Mouse (Mus musculus) urinary bladder, postnatal 14 days (tissue): ENCODE measurements around the gene Aldoart2.
"Not testable (repeated sequence)": the region's sequence is repeated elsewhere in the genome, so short reads cannot be mapped to it uniquely, and the experiment has no call there.

Experiments used
- DNase-seq: peaks from one replicate; pipeline ENCODE4 v3.0.0; 2021; ENCODE audit warnings: low spot score

Gene Aldoart2

GRCm38 (mm10) chr12:55573794-55574193 is 8.8 kb downstream of the Aldoart2 start:
- DNase-seq = no peak

GRCm38 (mm10) chr12:55586936-55587335 is 21.9 kb downstream of the Aldoart2 start:
- not testable (repeated sequence) for DNase-seq

- no peak for DNase-seq
These were observed 33.5 kb downstream of the Aldoart2 start for GRCm38 (mm10) chr12:55598537-55598886.

GRCm38 (mm10) chr12:55598887-55599561 is 34.0 kb downstream of the Aldoart2 start, which contains the start of gene Insm2:
TSS of gene Insm2 (plus strand) at chr12:55599427.
- DNase-seq = peak; percentile 2

DNA sequence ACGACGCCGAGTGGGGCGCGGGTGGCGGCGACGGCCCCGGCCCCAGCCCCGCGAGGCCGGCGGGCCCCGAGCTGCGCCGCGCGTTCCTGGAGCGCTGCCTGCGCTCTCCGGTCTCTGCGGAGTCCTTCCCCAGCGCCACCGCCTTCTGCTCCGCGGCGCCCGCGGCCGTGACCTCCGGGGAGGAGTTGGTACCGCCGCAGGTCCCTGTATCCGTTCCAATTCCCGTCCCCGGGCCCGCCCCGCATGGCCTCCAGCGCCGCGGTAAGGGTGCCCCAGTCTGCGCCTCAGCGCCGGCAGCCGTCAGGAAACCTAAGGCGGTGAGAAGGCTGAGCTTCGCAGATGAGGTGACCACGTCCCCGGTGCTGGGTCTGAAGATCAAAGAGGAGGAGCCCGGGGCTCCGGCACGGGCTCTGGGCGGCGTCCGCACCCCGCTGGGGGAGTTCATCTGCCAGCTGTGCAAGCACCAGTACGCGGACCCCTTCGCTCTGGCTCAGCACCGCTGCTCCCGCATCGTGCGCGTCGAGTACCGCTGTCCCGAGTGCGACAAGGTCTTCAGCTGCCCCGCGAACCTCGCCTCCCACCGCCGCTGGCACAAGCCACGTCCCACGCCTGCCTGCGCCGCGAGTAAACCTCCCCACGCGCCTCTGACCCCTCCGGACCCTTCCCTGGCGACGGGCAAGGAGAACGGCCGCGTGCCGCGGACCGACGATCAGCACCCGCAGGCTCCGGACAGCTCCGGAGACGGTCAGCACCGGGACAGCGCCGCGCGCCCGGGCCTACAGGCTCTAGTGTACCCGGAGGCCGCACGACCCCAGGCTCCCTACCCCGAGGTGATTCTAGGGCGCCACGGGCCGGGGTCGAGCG is 34.8 kb downstream of the Aldoart2 start:
- DNase-seq = peak; percentile 53

GRCm38 (mm10) chr12:55600503-55600994 is 35.5 kb downstream of the Aldoart2 start:
- DNase-seq = no peak

- DNase-seq = no peak
These were observed 39.4 kb downstream of the Aldoart2 start for GRCm38 (mm10) chr12:55604411-55604810.

DNA sequence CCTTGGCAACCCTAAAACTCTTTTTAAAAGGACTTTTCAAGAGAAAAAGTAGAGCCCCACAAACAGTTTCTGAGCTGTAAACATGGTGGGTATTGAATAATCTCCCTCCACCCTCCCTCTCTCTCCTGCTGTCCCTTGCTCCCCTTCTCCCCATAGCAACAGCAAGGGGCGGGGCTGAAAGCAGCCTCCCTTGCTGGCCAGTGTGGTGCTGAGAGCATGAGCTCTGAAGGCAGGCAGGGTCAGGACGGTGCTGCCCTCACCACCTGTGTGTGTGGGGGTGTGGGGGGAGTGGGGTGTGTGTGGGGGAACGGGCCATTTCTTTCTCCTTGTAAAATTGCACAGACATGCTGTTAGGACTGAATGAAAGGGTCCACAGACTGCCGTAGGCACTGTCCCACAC is 42.9 kb downstream of the Aldoart2 start:
- no peak for DNase-seq

DNA sequence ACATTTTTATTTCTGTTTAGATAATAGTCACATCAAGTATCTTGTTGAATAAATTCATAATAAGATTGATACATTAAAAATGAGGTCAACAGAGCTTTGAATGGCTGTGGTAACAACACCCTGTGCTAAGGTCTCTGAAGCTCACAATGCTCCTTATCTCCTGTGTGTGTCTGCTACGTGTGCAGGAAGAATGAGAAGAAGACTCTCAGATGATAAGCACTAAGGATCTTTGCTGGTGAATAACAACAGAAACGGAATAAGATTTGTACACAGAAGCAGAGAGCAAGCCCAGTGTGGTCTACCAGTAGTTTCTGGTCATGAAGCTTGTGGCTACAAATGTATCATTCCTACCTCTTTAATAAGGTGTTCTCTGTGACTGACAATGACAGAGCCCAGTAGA is 45.8 kb downstream of the Aldoart2 start:
- DNase-seq = no peak
